Mouse (Mus musculus): ENCODE measurements around the gene Slc27a3.

The Slc27a3 gene

DNA sequence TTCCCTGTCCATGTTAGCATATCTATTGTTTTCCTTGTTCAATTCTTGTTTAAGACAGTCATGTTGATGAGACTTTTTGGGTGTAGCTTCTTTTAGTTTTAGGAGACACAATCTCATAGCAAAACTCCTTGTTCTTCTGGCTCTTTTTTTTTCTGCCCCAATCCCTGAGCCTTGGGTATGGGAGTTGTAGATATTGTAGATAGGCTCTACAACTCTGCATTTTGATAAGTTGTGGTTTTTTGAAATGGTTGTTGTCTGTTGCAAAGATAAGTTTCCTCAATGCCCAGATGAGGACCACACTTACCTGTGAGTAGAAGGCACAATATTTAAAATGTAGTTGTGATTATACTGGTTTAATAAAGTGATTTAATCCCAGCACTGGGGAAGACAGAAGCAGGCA, 49.6 kb downstream of the Slc27a3 start:
- DNase-seq (ENCODE audit: low spot score): no peak

DNA sequence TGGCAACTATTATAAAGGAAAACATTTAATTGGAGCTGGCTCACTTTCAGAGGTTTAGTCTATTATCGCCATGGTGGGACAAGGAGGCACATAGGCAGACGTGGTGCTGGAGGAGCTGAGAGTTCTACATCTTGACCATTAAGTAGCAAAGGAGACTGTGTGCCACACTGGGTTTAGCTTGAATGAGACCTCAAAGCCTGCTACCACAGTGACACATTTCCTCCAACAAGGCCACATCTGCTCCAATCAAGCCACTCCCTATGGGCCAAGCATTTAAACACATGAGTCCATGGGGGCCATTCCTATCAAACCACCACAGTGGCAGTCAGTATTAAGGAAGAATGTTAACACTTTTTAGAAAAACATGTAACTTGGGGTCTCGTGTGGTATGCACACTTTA, 51.5 kb downstream of the Slc27a3 start:
- no peak for DNase-seq (ENCODE audit: low spot score)

DNA sequence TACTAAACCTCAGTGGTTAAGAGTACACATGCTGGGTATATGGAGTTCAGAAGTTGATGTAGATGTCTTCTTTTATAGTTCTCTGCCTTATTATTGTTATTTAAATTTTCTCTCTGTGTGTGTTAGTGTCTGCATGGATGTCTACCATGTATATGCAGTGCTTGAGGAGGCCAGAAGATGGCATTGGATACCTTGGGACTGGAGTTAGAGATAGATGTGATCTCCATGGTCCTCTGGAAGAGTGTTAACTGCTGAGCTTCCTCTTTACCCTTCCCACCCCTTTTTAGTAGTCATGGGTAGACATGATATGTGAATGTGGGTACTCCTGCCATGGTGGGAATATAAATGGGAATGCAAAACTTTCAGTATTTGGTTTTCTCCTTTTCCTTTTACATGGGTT, 54.2 kb downstream of the Slc27a3 start:
- DNase-seq (ENCODE audit: low spot score): no peak
